Mouse (Mus musculus) limb, embryonic 14.5 days (tissue): ENCODE measurements around the gene Pla2g16. TPM values are rescaled to one million over a fixed set of nuclear protein-coding genes. Genes with fewer than 3 reads are reported as not detected.

ENCODE experiments used
- ATAC-seq: fragments of 200-750 bp; cut with Nextera tagmentation; 2 replicates; pipeline ENCODE4 v1.8.0; 2017; ENCODE audit warnings: low read depth, moderate number of reproducible peaks, moderate TSS enrichment; ENCODE audit not compliant: low FRiP score
- DNase-seq: peaks from one replicate; pipeline ENCODE4 v3.0.0-alpha.2; 2015; ENCODE audit warnings: low spot score
- H3K27ac ChIP-seq: fragments of 300-500 bp; sonication (generic); replicated peaks from 2 replicates; pipeline ENCODE4 v1.5.1; 2014; ENCODE audit warnings: low read depth, mild to moderate bottlenecking, low read length, moderate library complexity, mixed read lengths
- H3K27me3 ChIP-seq: fragments of 300-500 bp; sonication (generic); 2 replicates; pipeline ENCODE4 v1.6.1; 2014; ENCODE audit warnings: low read length, mixed read lengths; ENCODE audit not compliant: control insufficient read depth, insufficient read depth
- H3K36me3 ChIP-seq: fragments of 300-500 bp; sonication (generic); 2 replicates; pipeline ENCODE4 v1.6.1; 2014; ENCODE audit warnings: mild to moderate bottlenecking, low read length, moderate library complexity, mixed read lengths; ENCODE audit not compliant: control insufficient read depth, insufficient read depth
- H3K4me1 ChIP-seq: fragments of 300-500 bp; sonication (generic); 2 replicates; pipeline ENCODE4 v1.6.1; 2014; ENCODE audit warnings: antibody characterized with exemption, low read length, mixed read lengths; ENCODE audit not compliant: control insufficient read depth, insufficient read depth
- H3K4me2 ChIP-seq: fragments of 300-500 bp; sonication (generic); replicated peaks from 2 replicates; pipeline ENCODE4 v1.6.1; 2014; ENCODE audit warnings: low read depth, mild to moderate bottlenecking, low read length, moderate library complexity; ENCODE audit not compliant: severe bottlenecking
- H3K4me3 ChIP-seq: fragments of 300-500 bp; sonication (generic); replicated peaks from 2 replicates; pipeline ENCODE4 v1.5.1; 2014; ENCODE audit warnings: low read length
- H3K9ac ChIP-seq: fragments of 300-500 bp; sonication (generic); 2 replicates; pipeline ENCODE4 v1.6.1; 2014; ENCODE audit warnings: mild to moderate bottlenecking, low read depth, low read length, moderate library complexity; ENCODE audit not compliant: severe bottlenecking
- H3K9me3 ChIP-seq: fragments of 300-500 bp; sonication (generic); 2 replicates; pipeline ENCODE4 v1.6.1; 2016; ENCODE audit warnings: low read length; ENCODE audit not compliant: control insufficient read depth
- POLR2A ChIP-seq: fragments of 200-500 bp; IDR thresholded peaks from 2 replicates; pipeline ENCODE4 v1.8.0; 2012; ENCODE audit warnings: inconsistent platforms, mild to moderate bottlenecking, moderate library complexity, borderline replicate concordance; ENCODE audit not compliant: insufficient read depth, insufficient read length; ENCODE audit errors: extremely low read depth
- WGBS: fragments of 180-500 bp; shearing (Covaris S2); extraction: QIAGEN DNeasy Blood & Tissue Kit; methylation state at CpG from one replicate; pipeline ENCODE4 v1.1.7; 2014; 5-methylcytosine and 5-hydroxymethylcytosine counted together
- polyA plus RNA-seq, 2 experiments: library from polyadenylated mRNA; depleted of rRNA in 1 of 2; stranded (reverse) in 1 of 2; unstranded in 1 of 2; fragments of >200 nt; fragmentation: Nextera tagmentation in 1 of 2; extraction: Ambion mirVana in 1 of 2; gene quantifications; 2 replicates each; pipeline versions ENCODE4 v1.2.1 to v1.2.3; 2012 to 2014

Gene Pla2g16
- polyA plus RNA-seq, 2 experiments = 9.2 to 13.3 TPM

DNA sequence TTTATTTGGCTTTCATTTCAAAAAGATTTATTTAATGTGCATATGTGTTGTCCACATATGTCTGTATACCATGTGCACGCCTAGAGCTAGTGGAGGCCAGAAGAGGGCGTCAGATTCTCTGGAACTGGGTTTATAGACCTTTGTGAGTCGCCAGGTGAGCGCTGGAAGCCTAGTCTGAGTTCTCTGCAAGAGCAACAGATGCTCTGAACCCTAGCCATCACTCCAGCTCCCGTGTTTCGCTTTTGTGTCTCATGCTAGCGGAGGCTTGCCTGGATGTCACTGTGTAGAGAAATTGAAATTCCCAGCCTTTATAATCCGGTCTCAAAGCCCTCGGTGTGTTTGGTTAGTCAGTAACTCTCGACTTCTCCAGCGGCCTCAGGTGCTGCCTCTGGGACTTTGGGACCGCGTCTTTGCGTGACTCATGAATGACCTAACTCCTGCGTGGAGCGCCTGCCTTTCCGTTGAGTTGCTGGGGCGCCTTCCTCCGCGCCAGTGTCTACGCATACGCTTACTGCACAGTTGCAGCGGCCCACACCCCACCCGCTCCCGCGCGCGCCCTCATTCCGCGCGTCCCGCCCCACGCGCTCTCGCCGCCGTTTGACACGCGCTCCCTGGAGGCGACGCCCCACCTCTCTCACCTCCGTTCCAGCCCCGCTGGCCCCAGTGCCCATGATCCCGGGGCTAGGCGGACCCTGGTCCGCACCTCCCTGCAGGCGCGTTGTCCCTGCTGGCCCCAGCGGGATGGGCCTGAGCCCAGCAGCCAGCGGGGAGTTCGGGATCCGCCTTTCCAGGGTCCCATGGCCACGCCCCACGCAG lies 54.9 kb downstream of the Pla2g16 start, which contains the start of gene Hrasls5:
Gene Hrasls5 (plus strand): TSS at position 600 of the 816 bp plus-strand sequence.
- TF ChIP-seq POLR2A = no peak
- H3K27ac ChIP-seq = no peak within 1 kb of the TSS
- H3K4me3 ChIP-seq = peak within 1 kb of the TSS; percentile 43
- H3K36me3 ChIP-seq = no peaks in the 10 kb centered on the region
- H3K27me3 ChIP-seq = 0 out of 2 replicates have a peak, but pooled peaks cover 3% of the 10 kb centered on the region
- DNase-seq (peak; percentile 25), ATAC-seq (peak; percentile 75)
- WGBS = 3% methylated on average over 54 of the region's 54 CpGs
- H3K9me3 ChIP-seq = no peaks in the 10 kb centered on the region
- H3K9ac ChIP-seq = peak within 1 kb of the TSS; percentile 58
- peak within 1 kb of the TSS; percentile 93 for H3K4me2 ChIP-seq
- H3K4me1 ChIP-seq = peaks cover 6% of the 10 kb centered on the region

DNA sequence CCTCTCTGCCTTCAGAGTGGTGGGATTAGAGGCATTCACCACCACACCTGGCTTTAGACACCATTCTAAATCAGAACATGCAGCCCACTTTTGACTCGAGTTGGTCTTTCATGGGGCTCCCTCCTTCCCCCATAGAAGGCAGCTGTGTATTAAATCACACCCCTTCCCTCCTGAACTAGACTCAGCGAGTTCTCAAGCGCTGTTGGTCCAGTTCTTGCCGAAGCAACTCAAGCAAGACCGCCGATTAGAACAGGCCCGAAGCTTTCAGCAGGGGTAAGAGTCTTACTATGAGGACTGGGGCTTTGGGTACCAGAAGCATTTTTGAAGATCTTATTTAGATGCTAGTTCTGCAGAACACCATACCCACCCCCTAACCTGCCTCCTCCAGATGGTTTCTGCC lies 55.9 kb downstream of the Pla2g16 start:
- Histone ChIP-seq H3K4me1 (no peaks in the 10 kb centered on the region), H3K9me3 (no peaks in the 10 kb centered on the region), H3K4me3 (no peak overlapping the region), H3K27ac (no peak overlapping the region), H3K36me3 (no peaks in the 10 kb centered on the region), H3K27me3 (0 out of 2 replicates have a peak, but pooled peaks cover 3% of the 10 kb centered on the region), H3K4me2 (no peak overlapping the region), H3K9ac (no peak overlapping the region)
- no peak for TF ChIP-seq POLR2A
- ATAC-seq = no peak
- WGBS = 73% methylated on average over 7 of the region's 7 CpGs
- DNase-seq = no peak

DNA sequence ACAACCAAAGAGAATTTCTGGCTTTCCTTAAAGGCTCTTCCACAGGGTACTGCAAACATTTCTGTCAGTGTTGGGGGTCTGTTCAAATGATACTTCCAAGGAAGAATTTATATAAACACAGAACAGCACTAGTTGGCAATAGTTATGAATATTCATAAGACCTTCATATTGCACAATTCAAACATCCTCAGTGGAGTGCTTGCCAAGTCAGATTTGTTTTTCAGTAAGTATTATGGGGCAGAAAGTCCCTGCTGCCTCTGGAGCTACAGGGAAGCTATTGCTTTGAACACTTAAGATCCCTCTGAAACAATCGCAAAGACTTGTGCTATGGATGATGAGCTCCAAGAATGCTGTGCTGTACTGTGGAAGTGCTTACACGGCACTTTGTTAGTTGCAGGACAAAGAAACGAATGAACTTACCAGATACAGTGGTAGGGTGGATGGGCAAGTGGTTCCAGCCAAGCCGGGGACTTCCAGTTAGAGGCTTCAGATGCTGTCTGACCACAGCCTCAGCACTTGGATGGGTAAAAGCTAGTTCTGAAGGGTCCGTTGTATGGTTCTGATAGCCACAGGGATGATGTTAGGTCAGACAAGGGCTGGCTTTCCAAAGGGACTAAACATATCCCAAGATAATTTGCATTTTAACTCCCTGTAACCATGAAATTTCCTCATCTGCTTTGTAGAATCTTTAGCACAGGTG lies 59.1 kb downstream of the Pla2g16 start:
- WGBS = 85% methylated on average over 5 of the region's 5 CpGs
- Histone ChIP-seq H3K4me3 (no peak overlapping the region), H3K27me3 (0 out of 2 replicates have a peak, but pooled peaks cover 3% of the 10 kb centered on the region), H3K9me3 (no peaks in the 10 kb centered on the region), H3K27ac (no peak overlapping the region), H3K36me3 (no peaks in the 10 kb centered on the region), H3K4me1 (no peaks in the 10 kb centered on the region), H3K4me2 (no peak overlapping the region), H3K9ac (no peak overlapping the region)
- DNase-seq (no peak), ATAC-seq (no peak)
- TF ChIP-seq POLR2A = no peak

DNA sequence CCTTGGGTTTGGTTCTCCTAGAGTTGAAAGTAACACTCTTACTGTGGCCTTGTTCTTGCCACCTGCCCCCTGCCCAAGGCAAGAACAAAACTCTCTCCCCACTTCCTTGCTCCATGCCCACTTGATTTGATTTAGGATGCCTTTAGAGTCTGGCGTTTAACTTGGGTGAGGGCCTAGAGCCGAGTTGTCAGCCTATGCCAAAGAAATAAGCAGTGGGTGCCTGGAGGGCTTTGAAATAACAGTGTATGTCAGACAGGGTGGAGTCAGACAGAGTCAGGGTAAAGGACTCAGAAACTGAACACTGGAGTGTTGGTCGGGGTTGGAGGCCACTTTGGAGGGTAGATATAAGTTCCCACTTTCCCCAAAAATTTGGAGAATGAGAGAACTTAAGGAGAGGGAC lies 59.8 kb downstream of the Pla2g16 start:
- DNase-seq = no peak
- Histone ChIP-seq H3K36me3 (no peaks in the 10 kb centered on the region), H3K4me1 (no peaks in the 10 kb centered on the region), H3K27ac (no peak overlapping the region), H3K9ac (no peak overlapping the region), H3K27me3 (0 out of 2 replicates have a peak, but pooled peaks cover 3% of the 10 kb centered on the region), H3K4me2 (no peak overlapping the region), H3K9me3 (no peaks in the 10 kb centered on the region), H3K4me3 (no peak overlapping the region)
- 32% methylated on average over 3 of the region's 3 CpGs for WGBS
- ATAC-seq = no peak
- TF ChIP-seq POLR2A = no peak

DNA sequence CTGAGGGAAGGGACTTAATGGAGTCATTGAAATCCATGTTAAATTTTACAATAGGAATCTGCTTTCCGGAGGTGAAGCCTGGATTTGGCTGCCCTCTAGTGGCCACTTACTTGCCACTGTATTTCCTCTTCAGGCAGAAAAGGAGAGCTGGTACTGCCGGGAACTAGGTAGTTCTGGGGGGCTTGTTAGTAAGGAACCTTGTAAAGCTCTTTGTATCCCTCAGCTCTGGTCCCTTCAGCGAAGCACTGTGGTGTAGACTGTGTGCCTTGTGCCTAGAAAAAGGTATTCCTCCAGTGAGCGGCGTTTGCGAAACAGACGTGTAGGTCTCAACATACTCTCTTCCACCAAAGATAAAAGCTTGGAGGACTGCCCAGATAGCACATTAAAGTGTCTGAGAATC lies 60.4 kb downstream of the Pla2g16 start:
- Histone ChIP-seq H3K4me2 (no peak overlapping the region), H3K4me1 (no peaks in the 10 kb centered on the region), H3K4me3 (no peak overlapping the region), H3K9ac (no peak overlapping the region), H3K27ac (no peak overlapping the region), H3K36me3 (no peaks in the 10 kb centered on the region), H3K9me3 (no peaks in the 10 kb centered on the region), H3K27me3 (0 out of 2 replicates have a peak, but pooled peaks cover under 1% of the 10 kb centered on the region)
- WGBS = 31% methylated on average over 7 of the region's 7 CpGs
- TF ChIP-seq POLR2A = no peak
- peak; percentile 83 for DNase-seq
- ATAC-seq = no peak
